Mouse (Mus musculus) ovary, adult 18-20 months (tissue): ENCODE data around the gene Dmwd.
"Not testable (repeated sequence)": the region's sequence is repeated elsewhere in the genome, so short reads cannot be mapped to it uniquely, and the experiment has no call there.

Experiments used
- DNase-seq: peaks from one replicate; pipeline ENCODE4 v3.0.0; 2022; ENCODE audit warnings: low spot score, mixed read lengths

The Dmwd gene

DNA sequence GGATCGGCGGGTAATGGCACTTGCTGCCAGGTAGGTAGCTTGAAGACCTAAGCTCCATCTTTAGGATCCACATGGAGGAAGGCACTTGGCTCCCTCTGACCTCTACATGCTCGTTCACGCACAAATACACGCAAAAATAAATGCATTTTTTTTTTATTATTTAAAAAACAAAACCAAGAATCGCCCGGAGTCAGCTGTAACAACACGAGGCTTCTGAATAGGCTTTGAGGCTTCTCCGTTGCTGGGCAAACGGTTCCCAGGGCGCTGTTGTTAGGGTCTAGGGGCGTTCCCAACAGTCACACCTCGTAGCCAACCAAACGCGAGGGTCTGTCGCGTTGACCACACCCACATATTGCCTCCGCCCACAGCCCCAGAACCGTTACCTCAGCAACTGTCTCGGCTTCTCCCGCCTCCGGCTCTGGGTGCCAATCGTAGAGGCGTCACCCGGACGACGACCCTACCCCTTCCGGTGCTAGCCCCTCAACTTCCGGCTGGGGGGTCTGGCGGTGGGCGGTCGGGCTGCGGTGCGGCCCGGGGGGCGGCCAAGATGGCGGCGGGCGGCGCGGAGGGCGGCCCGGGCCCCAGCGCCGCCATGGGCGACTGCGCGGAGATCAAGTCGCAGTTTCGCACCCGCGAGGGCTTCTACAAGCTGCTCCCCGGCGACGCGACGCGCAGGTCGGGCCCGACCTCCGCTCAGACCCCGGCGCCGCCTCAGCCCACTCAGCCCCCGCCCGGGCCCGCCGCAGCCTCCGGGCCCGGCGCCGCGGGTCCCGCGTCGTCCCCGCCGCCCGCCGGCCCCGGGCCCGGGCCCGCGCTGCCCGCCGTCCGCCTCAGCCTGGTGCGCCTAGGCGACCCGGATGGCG lies at the start of gene Dmwd:
Gene Dmwd, plus strand, starts transcription at position 505 of the 863 bp plus-strand sequence.
- peak; percentile 97 for DNase-seq

DNA sequence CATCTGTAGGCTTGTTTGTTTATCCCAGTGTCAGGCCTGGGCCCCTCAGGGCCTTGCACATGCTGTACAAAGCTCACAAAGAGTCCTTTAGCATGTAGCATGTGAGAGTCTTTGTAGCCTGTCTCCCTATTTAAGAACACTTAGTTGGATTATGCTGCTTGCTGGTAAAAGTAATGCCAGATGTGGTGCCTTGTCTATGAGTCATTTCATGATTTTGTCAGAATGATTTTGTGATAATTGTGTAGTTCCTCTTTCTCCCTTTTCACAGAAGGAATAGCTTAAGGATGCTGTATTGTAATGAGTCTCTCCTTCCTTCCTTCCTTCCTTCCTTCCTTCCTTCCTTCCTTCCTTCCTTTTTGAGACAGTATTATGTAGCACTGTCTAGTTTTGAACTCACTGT lies 48.0 kb upstream of the Dmwd start:
- DNase-seq, result no peak

DNA sequence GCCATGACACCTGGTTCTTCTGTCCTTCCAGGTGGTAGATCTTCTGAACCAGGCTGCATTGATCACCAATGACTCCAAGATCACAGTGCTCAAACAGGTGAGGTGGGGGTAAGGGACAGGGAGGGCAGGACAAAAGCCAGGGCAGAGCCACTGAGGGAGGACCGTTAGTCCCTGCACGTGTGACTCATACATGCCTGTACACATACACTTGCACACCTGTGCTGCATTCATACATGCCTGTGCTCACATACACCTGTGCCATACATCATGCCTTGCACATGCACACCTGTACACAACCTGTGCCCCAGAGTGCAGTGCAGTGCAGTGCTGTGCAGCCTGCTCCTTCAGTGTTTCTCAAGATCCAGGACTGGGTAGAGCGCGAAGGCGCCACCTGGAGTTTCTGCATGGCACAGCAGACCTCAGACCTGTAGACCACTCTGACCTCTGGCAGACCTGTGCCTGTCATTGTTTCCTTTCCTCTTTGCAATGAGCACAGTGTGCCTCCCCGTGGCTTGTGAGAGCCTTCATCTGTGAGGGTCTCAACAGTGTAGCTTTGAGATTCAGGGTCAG lies 46.9 kb upstream of the Dmwd start:
- DNase-seq, result no peak

DNA sequence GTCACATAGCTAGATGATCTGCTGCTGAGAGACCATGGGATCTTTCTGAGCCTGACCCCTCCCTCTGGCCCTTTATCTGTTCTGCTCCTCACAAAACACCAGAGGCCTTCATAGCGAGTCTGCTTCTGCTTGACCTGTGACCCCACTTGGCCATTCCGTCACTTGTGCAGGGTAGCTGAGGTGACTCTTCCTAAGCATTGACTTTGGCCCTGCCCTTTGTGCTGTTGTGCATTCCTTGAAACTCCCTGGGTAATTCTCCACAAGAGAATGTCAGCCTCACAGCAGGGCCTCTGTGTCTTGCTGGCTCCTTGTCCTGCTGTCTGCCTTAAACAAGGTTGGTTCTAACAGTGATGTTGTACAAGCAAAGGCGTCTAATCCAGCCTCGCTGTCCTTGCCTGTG lies 44.4 kb upstream of the Dmwd start:
- no peak for DNase-seq

DNA sequence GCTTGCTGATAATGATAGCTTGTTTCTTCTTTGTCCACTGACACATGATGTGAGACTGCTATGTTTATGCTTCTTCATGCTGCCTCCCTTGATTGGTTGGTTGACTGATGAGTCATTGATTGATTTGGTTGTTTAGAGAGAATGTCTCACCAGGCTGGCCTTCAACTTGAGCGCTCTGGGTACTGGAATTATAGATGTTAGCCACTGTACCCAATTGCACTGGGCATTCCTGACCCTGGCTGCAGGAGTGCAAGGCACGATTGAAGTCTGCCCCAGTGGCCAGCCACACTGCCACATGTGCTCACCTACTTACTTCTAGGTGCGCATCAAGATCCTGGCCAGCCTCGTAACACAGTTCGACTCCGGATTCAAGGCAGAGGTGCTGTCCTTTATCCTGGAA lies 31.4 kb upstream of the Dmwd start:
- no peak for DNase-seq

DNA sequence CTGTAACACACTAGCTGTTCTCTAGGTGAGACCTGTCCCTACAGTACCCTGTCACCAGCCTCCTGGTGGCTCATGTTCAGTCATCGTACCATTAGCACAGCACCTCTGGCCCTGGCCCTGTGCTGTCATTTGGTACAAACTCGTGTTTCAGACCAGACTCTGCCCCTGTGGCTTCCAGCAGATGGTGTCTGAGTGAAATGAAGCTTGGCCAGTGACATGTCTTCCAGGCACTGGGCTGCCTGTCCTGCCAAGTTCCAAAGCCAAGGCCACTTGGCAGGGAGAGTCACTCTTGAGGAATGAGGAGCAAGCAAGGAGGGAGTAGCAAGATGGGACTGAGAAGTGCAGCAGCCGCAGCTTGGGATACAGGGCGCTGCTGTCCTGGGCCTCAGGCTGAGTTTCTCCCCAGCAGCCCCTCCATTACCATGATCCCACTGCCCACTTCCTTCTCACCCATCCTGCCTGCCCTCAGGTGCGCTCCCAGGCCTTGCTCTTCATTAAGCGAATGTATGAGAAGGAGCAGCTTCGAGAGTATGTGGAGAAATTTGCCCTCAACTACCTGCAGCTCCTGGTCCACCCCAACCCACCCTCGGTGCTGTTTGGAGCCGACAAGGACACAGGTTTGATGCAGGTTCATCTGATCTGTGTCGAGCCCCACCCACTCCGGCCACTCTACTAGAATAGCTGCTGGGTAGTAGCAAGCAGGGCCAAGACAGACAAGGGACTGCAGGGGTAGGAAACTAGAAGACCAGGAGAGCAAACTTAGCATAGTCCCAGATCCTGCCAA lies 29.5 kb upstream of the Dmwd start:
- peak; percentile 61 for DNase-seq

DNA sequence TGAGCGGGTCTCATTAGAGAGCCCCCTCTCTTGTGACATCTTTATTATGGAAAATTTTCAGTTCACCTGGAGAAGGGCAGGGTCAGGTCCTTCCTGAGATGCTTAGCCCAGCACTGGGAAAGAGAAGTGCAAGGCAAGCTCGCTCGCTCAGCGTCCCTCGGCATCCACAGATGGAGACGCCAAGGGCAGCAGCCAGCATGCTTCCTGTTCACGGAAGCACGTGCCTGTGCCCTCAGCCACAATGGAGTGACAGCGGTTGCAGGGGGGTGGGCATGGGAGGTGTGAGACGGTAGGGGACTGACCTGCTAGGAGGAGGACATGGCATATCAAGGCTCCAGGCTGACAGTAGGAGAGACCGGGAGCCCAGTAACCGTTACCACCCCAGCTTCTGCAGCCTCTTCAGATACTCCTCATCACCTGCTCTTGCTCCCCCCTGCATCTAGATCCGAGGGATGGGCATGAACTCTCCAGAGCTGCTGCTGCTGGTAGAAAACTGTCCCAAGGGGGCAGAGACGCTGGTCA lies 28.0 kb upstream of the Dmwd start:
- DNase-seq, result no peak

DNA sequence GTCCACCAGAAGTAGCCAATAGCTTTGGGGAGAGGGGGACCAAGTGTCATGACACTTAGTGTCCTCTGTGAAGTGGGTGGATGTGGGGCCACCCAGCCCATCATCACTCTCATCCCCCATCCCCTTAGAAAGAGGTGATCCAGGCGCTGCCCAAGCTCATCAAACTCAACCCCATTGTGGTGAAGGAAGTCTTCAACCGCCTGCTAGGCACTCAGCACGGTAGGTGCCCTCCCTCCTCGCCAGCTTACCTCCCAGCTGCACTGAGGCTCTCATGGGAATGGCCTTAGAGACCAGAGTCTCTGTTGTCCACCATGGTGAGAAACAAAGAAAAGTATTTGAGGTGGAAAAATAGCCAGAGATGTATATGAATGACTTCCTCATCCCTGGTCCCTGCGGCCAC lies 26.8 kb upstream of the Dmwd start:
- DNase-seq, result no peak

DNA sequence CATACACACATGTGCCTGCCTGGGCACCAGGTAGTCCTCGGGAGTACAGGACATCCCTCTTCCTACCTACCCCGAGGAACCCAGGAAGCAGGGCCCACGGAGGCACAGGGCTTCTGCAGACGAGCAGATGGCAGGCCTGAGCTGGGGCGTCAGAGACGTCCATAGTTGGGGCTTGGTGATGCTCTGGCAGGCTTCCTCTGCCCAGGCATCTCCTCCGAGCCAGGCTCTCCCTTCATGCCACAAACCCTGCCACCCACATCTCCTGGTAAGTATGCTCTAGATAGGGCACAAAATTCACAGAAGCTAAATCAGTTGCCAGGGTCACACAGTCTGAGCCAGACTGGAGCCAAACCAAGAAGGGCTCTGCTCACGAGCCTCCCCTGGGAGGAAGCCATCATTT lies 25.9 kb upstream of the Dmwd start:
- no peak for DNase-seq

DNA sequence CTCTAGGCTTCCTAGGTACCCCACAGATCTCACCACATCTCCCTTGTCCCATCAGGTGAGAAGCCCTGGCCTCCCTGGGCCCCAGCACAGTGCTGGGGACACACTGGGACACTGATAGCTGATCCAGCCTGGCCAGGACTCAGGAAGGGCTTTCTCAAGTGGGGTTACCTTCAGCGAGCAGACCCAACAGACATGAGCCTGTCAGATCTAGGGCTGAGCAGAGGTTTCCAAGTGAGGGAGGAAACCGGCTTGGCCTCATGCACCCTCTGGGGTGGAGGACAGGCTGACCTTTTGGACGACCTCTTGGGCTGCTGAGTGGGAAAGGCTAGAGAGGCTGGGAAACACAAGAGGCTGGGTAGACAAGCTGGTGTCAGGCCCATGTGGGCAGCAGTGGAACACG lies 24.9 kb upstream of the Dmwd start:
- DNase-seq, result no peak

DNA sequence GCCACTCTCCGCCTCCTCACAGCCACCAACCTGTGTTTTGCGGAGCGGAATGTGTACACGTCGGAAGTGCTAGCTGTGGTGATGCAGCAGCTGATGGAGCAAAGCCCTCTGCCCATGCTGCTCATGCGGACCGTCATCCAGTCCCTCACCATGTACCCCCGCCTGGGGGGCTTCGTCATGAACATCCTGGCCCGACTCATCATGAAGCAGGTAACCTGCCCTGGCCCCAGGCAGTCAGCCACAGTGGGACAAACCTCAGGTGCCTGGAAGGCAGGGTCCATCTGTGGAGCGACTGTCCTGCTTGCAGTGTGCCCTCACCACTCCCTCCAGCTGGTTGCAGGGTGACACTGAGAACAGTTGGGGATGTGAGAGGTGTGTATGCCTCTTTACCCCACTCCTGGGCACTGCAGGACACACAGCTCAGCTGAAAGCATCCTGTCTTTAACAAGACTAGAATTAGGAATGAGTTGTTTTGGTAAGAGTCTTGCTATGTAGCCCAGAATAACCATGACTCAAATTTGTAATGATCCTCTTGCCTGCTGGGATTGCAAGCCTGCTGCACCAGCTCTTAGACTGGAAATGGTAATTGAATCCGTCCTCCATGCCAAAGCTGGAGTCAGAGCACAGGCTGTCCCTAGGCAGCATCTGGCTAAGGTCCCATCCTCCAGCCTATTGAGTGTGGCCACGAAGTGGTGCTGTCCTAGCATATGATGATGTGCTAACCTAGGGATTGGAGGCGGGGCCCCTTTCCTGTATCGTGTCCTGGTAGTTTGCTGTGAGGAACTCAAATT lies 23.5 kb upstream of the Dmwd start:
- no peak for DNase-seq

DNA sequence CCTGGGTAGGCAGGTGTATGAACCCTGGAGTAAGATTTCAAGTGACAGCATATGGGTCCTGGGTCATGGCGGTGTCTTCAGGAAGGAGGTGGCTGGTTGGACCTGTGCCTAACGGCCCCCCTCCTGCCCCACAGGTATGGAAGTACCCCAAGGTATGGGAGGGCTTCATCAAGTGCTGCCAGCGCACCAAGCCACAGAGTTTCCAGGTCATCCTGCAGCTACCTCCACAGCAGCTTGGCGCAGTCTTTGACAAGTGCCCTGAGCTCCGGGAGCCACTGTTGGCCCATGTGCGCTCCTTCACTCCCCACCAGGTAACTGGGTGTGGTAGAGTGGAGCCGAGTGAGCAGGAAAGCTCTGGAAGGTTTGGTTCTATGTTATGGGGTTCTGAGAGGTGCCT lies 22.9 kb upstream of the Dmwd start:
- DNase-seq, result no peak

DNA sequence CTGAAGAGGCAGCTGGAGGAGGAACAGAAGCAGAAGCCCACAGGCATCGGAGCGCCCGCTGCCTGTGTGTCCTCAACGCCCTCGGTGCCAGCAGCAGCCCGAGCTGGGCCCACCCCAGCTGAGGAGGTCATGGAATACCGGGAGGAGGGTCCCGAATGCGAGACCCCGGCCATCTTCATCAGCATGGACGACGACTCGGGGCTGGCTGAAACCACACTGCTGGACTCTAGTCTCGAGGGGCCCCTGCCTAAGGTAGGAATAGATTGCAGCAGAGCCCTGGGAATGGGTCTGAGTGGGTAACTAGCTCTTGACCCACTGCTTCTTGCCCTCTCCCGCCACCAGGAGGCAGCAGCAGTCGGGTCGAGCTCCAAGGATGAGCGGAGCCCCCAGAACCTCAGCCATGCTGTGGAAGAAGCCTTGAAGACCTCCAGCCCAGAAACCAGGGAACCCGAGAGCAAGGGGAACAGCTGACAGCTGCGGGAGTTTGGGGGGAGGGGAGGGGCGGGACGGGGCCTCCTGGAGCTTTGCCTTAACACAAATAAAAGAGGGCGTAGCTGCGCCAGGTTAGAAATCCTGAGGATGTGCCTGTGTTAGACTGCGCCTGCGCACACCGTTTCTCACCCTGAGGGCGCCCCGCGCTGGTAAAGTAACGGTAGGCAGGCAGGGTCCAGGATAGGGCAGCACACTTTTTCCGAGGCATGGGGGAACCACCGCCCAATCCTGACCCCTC lies 21.8 kb upstream of the Dmwd start, which contains the start of gene Rsph6a:
Gene Rsph6a, plus strand, starts transcription at position 644 of the 730 bp plus-strand sequence.
- no peak for DNase-seq

DNA sequence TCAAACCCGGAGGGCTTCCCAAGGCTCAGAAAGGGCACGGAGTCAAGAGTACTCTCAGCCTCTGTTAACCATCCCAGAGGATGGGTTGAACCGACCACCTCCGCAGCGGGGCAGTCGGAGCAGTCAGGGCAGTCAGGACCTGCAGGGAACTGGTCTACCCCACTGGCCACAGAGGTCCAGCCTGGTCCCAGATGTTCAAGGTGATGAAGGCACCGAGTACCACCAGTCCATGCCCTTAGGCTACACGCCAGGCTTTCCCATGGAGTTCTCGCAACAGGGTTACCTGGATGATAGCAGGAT lies 21.3 kb upstream of the Dmwd start:
- DNase-seq, result no peak

DNA sequence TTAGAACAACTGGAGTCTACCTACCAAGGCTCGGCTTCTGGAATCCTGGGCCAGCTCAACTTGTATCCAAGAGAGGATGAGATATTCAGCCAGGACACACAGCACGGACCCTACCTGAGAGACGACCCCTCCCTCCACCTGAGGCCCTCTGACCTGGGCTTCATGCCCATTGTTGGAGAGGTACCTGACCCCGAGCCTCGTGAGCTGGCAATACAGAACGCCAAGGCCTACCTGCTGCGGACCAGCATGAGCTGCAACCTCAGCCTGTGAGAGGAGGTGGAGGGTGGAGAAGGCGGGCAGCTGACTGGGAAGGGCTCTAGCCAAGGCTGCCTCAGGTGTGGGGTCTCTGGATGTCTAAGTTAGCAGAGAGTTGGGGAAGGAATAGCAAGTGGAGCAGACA lies 20.9 kb upstream of the Dmwd start:
- DNase-seq, result no peak

DNA sequence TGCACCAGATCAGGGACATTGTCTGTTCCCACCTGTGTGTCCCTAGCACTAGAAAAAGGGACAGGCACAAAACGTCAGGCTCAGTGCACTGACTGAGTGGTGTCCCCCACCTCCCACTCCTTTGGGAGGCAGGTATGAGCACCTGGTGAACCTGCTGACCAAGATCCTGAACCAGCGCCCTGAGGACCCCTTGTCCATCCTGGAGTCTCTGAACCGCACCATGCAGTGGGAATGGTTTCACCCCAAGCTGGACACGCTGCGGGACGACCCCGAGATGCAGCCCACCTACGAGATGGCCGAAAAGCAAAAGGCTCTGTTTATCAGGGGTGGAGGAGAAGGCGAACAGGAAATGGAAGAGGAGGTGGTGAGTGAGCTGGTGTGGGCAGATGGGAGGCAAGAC lies 18.6 kb upstream of the Dmwd start:
- DNase-seq, result no peak

DNA sequence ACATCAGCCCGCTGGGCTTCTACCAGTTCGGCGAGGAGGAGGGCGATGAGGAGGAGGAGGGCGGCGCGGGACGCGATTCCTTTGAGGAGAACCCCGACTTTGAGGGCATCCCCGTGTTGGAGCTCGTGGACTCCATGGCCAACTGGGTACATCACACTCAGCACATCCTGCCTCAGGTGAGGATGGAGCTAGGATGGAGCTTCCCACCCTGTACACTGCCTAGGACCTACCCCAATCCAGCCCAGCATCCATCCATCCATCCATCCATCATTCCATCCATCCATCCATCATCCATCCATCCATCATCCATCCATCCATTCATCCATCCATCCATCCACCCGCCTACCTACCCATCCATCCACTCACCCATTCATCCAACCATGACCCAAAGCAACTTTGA lies 10.1 kb upstream of the Dmwd start:
- no peak for DNase-seq

DNA sequence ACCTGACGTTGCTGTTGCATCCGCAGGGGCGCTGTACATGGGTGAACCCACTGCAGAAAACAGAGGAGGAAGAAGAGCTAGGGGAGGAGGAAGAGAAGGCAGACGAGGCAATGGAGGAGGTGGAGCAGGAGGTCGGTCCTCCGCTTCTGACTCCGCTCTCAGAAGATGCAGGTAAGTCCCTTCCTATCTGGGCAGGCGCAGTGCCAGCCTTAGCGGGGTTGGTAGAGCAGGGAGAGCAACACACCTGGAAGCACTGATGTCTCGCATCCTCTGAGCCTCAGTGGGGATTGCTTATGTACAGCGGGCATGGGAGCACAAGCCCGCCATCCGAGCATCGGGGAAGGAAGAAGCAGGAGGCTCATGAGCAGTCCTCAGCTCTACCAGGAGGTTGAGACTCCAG lies 9.0 kb upstream of the Dmwd start:
- no peak for DNase-seq

DNA sequence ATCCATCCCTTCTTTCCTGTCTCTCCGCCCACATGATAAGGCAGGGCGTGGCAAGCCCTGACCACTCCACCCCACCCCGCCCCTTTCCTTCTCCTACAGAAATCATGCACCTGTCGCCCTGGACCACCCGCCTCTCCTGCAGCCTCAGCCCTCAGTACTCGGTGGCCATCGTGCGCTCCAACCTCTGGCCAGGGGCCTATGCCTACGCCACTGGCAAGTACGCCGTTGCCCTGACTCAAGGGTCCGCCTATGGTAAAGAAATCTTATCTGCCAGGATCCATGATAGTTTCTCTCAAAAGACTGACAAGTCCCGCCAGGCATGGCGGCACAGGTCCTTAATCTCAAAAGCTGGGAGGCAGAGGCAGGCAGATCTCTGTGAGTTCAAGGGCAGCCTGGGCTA lies 8.1 kb upstream of the Dmwd start:
- no peak for DNase-seq

DNA sequence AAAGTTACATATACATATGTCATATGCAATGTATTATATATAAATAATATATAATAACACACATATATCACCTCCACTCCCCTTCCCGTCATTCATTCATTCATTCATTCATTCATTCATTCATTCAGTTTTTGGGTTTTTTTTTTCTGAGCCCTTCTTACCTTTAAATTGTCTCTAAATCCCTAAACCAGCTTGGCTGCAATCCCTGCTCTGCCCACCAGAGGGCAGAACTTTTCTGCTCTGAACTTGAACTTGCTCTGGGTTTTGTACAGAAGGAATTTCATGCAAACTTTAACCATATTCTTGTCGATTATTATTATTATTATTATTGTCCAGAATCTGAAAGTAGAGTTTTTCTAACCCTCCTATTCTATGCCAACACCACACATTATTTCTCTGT lies 7.3 kb upstream of the Dmwd start:
- DNase-seq, result no peak

DNA sequence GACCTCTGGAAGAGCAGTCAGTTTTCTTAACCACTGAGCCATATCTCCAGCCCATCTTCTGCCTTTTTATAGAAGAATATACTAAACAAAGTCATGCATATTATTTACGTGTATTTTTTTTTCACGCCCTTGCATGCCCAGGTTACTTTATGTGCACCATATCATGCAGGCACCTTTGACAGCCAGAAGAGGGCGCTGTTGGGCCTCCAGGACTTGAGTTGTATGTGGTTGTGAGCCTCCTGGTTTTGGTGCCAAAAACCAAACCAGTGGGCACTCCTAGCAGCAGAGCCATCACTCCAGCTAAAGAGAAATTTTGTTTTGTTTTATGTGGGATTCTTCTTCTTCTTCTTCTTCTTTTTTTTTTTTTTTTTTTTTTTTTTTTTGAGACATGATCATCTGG lies 6.5 kb upstream of the Dmwd start:
- no peak for DNase-seq

DNA sequence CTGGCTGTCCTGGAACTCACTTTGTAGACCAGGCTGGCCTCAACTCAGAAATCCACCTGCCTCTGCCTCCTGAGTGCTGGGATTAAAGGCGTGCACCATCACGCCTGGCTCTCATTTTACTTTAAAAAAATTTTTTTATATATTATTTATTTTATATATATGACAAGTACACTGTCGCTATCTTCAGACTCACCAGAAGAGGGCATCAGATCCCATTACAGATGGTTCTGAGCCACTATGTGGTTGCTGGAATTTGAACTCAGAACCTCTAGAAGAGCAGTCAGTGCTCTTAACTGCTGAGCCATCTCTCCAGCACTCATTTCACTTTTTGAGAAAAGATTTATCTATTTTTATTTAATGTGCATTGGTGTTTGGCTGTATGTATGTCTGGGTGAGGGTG lies 5.0 kb upstream of the Dmwd start:
- DNase-seq, result not testable (repeated sequence)
